Mouse (Mus musculus): ENCODE measurements around the gene Slc24a4.

DNA sequence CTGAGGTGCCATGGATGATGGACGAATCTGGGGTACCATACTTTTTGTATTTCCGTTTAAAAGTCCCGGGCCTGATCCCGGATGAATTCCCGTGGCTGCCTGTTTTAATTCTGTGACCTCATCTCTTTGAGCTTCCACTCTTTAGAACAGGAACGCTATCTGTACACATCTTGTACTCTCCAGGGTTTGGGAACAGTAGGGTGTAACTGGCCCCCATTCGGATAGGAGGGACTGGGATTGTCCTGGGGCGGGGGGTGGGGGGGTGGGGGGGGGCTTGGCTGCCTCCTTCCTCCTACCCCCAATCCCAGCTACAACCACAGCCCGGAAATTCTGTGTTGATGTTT lies 155.7 kb downstream of the Slc24a4 start:
- TF ChIP-seq CTCF (IDR thresholded peaks at IDR 0.05; ENCODE audit: low read depth, low read length) (no peak), GATA2 (IDR thresholded peaks at IDR 0.05; ENCODE audit: borderline replicate concordance, low read depth, low read length) (no peak), GATA1 (IDR thresholded peaks at IDR 0.05; ENCODE audit: borderline replicate concordance, low read length) (no peak), TAL1 (conservative IDR thresholded peaks at IDR 0.05; ENCODE audit: low read depth, low read length) (no peak), POLR2AphosphoS5 (IDR thresholded peaks at IDR 0.05; ENCODE audit: insufficient replicate concordance, low read depth, low read length) (no peak)

All from G1E (cell line).